Mouse (Mus musculus) heart, postnatal 14 days (tissue): ENCODE data around the gene Ppt2. TPM values are rescaled to one million over a fixed set of nuclear protein-coding genes. Genes with fewer than 3 reads are reported as not detected.
A peak's percentile ranks its signal among the peaks of the same experiment; 100 is the strongest.

Experiments used
- DNase-seq, 2 experiments: peaks; one replicate each; pipeline ENCODE4 v3.0.0; 2021 to 2022
- intact Hi-C: fragments of 180-260 bp; cut with DNase I; formaldehyde crosslinking; loops from one replicate; pipeline ENCODE4 v1.15.1; 2025
- total RNA-seq, 2 experiments: library from RNA; stranded (reverse); gene quantifications; 2 replicates each; pipeline ENCODE4 v1.2.3; 2021

Ppt2 gene
- total RNA-seq, 2 experiments from 2014 or later = 42.6 to 43.2 TPM

DNA sequence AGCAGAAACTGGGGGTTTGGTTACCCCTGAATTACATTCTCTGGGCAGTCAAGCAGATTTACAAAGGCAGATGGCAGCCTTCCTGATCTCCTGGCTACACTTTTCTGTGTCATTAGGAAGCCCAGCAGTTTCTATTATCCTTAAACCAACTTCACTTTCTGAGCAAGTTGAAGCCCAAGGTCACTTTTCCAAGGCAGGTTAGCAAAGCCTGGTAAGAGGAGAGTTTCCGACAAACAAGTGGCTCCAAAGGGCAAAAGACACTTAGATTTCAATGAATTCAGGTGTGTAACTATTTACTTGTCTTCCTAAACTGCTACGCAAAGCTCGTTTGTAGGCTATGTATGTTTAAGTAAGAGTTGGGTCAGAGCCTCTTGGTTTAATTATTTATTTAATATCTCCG is 15.1 kb upstream of the Ppt2 start:
- intact Hi-C loops = loop anchor here (2.0 kb wide), 1 partner anchor 15 kb away; the partner anchor contains the start of genes Ppt2 and Prrt1
- no peak for DNase-seq

DNA sequence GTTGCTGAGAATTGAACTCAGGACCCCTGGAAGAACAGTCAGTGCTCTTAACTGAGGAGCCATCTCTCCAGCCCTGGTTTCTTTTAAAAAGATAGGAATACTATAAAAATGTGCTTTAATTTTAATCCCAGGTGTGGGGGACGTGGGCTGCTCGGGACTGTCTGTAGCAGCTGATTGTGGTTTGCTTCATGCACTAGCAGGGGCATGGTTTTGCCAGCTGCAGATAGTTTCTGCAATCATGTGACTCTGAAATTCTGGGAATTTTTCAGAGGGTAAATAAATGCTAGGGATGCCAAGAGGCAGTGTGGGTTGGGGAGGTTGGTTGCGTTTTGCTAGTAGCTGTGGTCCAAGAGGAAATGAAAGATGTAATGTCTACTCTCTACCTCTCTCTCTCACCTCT is 13.6 kb upstream of the Ppt2 start:
- intact Hi-C loops = loop anchor here (2.0 kb wide), 1 partner anchor 13 kb away; the partner anchor contains the start of genes Ppt2 and Prrt1
- DNase-seq = no peak

DNA sequence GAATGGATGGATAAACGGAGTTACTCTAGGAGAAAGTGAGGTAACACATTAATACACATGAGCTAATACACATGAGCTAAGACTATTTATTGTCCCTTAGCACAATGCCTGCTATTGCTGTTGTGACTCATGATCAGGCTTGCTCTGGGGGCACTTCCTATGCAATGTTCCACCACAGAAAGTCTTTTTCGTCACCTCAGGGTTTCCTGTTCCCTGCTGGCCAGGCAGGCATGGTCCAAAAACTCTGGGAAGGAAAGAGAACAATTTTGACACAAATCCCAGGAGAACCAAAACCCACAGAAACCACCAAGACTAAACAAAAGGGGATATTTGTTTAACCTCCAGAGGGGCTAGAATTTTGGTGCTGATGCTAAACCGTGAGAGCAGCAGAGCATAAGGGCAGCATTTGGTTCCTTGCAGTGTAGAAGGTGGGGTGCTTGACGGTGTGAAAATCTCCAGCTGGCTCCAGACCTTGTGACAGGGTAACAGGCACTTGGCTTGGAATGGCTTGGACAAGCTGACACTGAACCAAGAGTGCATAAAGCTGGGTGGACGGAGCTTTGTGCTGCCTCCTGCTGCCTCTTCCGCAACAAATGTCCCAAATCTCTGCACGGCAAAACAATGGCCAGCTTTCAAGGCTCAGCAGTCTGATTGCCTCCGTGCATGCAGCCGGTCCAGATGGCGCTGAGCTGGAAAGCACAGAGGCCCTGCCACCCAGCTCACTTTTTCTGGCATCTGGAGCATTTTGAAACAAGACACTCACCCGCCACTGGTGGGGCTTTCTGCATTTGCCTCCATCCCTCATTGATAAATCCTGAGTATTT is 12.7 kb upstream of the Ppt2 start:
- peak; percentile 61 to 62 for DNase-seq
- intact Hi-C loops = no loop called here

DNA sequence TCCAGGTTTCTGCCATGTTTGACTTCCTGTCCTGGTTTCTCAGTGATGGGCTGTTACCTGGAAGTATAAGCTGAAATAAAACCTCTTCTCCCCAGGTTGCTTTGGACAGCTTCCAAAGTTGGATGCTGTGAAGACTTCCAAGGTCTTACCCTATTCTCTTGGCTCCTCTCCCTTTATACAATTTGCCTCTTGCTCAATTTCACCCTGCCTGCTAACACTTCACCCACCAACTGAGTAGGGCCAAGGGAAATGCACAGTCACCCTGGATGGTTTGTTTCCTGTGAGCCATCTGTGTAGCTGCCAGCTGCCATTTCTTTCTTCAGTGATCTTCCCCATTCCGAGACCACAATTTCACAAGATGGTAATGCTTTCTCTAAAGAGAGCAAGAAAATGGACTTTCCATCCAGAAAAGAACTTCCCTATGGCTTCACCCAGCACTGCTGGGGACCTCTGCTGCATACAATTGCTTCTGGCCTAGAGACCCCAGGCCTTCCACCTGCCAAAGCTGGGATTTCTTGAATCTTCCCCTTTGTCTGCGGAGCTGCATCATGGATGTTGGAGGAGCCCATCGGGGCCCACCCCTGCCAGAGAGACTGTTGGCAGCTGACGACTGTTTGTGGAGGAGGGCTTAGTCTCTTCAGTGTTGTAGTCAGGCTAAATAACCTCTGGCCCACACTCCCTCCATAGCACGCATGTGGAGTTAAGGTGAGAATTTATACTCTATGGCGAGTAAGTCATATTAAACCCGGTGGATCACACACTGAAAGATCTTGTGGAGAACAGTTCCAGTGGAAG is 11.3 kb upstream of the Ppt2 start:
- intact Hi-C loops = no loop called here
- no peak for DNase-seq

DNA sequence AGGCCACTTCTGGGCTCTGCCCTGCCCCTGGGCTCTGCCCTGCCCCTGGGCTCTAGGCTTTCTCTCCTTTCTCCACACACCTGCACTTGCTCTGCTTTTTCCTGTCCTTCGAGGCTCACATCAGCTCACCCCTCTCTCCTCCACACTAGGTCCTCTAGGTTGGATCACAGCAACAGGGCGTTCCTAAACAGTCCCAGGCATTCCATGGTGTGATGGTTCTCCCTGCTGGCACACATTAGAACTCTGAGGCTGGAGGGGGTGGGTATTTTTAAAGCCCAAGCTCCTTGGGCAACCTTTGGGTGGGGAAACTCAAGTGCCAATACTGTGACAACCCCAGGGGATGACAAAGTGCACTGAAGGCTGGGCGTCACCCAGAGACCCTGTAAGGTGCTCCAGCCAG is 9.1 kb upstream of the Ppt2 start:
- intact Hi-C loops = no loop called here
- no peak for DNase-seq

DNA sequence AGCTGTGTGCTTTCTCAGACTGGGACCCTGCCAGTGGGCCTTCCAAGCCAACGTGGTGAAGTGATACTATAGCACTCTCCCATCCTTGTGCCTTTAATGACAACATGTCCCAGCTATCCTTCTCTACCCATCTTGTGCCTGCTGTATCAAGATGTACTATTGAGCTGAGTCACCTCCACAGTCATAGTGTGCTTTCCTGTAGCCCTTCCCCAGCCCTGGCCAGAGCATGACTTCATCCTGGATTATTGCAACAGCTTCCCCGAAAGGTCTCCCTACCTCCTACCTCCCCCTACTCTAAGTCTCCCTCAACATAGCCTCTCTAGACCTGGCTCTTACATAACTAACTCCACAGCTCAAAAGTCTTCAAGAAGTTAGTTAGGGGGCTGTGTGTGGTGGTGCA is 7.4 kb upstream of the Ppt2 start:
- intact Hi-C loops = no loop called here
- DNase-seq = no peak

DNA sequence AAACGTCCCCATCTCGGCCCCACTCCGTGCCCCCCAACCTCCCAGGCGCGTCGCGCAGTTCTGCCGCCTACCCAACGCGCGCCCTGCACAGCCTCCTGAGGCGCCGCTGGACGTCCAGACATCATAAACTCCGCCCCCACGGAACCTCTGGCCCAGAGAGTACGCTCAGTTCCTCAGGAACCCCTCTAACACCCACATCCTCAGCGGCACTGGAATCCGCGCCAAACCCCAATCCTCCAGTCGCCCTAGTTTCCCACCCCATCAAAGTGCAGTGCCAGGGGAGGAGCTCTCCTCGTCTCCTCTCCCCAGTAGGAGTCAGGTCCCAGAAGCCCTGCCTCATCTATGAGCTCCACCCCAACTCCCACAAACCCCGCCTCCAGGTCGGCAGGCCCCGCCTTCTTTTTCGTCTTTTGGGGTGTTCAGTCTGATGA is 4.0 kb upstream of the Ppt2 start:
- peak; percentile 69 to 78 for DNase-seq
- intact Hi-C loops = no loop called here

DNA sequence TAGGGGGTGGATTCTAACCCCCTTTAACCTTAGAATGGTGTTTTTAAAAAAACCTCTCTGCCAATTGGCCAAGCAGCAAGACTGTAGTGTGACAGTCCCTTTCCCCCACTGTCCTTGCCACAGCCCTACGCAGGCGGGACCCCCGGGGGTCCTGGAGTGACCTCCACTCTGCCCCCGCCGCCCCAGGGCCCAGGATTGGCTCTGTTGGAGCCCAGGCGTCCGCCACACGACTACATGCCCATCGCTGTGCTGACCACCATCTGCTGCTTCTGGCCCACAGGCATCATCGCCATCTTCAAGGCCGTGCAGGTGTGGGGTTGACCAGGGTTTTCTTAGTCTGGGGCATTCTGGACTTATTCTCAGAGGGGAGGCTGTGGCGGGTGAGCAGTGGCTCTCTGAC is 3.3 kb upstream of the Ppt2 start:
- DNase-seq = no peak
- intact Hi-C loops = no loop called here

DNA sequence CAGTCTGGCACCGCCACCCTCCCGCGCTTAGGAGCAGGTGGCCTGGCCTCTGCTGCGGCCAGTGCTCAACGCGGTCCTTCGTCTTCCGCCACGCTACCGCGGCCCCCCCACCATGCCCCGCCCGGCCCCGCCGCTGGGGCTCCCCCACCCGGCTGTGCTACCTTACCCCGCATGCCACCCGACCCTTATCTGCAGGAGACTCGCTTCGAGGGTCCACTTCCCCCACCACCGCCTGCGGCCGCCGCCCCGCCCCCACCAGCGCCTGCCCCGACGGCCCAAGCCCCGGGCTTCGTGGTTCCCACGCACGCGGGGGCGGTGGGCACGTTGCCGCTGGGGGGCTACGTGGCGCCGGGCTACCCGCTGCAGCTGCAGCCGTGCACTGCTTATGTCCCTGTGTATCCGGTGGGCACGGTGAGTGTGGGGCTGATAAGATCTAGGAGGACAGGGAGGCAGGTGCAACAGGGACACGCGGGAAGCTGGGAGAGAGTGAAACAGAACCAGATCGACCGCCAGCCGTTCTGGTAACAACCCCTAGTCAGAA is 2.5 kb upstream of the Ppt2 start:
- intact Hi-C loops = no loop called here
- no peak for DNase-seq

DNA sequence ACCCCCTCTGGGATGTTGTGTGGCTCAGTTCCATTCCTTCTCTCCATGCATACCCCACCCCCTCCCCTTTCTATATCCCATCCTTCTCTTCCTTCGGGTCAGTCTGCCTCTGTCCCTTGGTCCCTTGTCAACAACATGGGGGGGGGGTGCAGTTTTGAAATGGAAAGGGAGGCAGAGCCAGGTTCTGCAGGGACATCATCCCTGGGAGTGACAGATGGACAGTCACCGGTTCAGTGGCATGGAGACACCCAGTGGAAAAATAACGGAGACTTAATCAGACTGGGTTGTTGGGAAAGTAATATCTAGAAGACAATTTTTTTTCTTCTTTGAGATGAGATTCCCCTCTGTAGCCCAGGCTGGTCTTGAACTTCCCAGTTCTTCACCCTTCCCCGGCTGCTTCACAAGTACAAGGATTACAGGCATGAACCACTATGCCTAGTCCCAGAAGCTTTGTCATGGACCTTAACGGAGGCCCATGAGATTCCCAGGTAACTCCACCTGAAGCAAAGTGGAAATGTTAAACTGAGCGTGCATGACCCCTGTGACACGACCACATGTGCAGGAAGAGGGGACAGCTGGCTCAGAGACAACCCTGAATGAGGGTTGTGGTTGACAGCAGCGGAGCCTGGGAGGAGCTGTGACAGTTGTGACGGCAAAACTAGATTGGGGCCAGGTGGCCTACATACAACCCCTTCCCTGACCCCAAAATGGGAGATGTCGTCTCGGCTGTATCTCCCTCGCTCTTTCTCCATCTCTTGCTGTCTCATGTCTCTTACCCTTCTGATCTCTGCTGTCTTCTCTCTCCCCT is 1.7 kb upstream of the Ppt2 start:
- no peak for DNase-seq
- intact Hi-C loops = loop anchor here (2.0 to 10.0 kb wide), 2 partner anchors 13 to 85 kb away; no protein-coding TSS in a partner anchor

DNA sequence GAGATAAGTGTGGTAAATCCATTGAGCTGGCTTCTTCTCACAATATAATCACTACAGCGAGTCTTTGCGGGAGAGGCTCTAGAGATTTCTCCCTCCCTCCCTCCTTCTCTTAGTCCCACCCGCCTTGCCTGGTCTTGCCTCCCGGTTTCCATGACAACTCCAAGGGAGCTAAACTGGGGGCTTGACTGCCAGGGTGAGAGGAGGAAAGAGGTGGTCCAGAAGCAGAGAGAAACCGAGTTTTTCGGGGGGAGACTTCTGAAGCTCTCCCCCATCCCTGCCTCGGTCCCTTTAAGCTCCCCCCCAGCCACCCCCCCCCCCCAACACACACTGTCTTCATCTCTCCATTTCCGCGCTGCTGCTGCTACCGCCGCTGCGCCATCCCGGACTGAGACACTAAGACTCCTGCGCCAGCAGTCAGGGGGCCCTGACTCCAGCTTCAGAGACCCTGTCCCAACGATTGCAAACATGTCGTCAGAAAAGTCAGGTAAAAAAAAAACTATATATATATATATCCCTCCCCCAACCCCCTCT is 976 bp upstream of the Ppt2 start, which contains the start of gene Prrt1:
Prrt1 (plus strand) TSS at position 313 of the 531 bp plus-strand sequence.
- DNase-seq = no peak
- intact Hi-C loops = loop anchor here (2.0 to 10.0 kb wide), 2 partner anchors 14 to 86 kb away; no protein-coding TSS in a partner anchor

DNA sequence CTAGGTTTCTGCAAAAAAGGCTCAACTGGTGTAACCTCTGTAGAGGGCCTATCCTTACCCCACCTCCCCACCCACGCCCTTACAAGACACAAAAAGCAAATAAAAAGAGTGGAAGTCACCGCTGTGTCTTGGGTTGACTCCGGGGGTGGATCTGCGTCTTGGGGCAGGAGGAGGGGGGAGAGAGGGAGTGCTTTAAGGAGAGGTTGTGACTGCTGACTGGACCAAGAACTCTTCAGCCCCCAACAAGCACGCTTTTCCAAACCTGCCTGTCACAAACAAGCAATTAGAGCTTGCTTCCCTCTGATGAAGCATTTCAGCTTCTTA is 296 bp upstream of the Ppt2 start:
- intact Hi-C loops = loop anchor here (2.0 to 10.0 kb wide), 2 partner anchors 14 to 86 kb away; no protein-coding TSS in a partner anchor
- no peak for DNase-seq

DNA sequence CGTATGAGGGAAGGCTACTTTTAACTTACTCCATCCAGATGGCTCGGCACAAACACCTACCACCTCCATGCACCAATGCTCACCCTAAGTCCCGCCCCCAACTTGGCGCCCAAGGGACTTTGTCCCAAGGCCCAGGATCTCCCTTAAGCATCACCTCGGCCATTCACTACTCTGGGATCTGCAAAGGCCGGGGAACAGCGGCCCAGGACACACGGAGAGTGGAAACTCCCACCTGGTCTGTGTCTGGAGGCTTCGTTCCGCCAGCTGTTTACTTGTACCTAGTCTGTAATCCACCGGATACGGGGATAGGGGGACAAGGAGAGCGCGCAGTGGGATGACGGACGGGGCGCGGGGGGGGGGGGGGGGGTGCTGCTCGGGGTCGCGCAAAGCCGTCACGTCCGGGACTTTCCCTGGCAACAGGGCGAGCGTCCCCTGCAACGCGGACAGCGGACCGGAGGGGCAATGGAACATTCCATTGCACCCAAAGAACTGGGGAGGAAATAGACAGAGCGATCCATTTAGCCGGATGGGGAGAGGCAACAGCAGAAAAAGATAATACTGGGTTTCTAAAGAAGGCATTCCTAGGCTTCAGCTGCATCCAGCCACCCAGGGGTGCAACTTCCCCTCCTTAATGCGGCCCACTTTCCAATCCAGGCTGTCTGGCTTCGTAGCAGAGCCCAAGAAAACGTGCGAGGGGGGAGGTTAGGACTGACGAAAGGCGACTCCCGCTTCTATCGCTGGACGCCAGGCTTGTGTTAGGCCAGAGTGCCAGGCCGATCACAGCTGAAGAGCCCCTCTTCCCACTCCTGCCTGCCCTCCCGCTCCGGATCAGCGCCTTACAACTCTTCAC is 992 bp downstream of the Ppt2 start:
- peak; percentile 85 to 92 for DNase-seq
- intact Hi-C loops = loop anchor here (10.0 kb wide), 1 partner anchor 87 kb away; no protein-coding TSS in a partner anchor

DNA sequence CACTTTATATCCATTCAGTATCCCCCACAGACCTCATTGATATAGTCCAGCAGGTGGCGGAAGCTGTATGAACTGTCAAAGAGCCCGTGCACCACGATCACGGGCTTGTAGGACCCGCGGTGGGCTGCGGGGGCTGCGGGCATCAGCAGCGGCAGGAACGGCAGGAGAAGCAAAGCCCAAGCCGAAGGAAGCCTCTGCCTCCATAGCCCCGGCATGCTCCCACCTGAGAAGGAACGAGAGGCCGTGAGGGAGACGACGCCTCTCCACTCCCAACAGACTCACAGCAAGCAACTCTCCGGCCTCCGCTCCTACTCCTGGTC is 1.6 kb downstream of the Ppt2 start:
- intact Hi-C loops = loop anchor here (10.0 kb wide), 1 partner anchor 88 kb away; no protein-coding TSS in a partner anchor
- peak; percentile 39 to 51 for DNase-seq

DNA sequence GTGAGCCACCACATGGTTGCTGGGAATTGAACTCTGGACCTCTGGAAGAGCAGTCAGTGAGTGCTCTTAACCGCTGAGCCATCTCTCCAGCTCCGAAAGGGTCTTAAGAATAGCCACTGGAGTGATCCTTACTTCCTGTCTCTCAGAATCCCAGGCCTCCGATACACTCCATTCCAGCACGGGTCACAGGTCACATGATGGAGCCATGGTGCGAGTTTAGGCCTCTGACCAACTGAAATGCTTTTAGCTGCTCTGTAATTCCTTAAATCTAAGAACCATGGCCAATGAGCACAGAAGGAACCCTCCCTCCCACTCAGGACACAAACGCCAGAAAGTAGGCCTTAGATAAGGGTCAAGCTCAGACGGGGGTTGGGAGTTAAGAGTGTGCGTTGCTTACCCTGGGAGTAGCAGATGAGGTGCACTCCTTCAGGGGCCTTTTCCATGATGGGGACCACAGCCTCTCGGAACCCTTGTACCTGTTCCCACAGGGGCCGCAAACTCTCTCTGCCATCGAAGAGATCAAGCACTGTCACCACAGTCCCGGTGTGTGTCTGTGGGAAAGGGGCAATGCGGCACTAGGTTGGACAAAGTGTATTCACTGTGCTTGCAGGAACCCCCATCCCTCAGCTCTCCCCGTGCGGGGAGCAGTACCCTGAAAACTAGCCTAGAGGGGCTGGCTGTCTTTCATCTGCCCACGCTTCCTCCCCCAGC is 2.1 kb downstream of the Ppt2 start:
- intact Hi-C loops = loop anchor here (10.0 kb wide), 1 partner anchor 89 kb away; no protein-coding TSS in a partner anchor
- no peak for DNase-seq

DNA sequence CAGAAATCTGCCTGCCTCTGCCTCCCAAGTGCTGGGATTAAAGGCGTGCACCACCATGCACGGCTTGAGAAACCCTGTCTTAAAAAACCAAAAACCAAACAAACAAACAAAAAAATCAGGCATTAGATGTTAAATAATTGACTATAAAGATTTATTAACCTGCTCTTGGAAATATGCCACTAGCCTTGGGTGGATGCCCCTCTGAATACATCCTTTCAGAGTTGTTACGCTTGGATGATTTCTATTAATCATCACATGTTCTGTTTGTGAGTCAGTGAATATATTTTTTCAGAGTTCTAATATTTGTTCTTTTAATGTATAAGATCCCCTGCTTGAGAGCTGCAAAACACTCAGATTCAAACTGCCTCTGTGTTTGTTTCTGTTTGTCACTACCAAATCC is 3.3 kb downstream of the Ppt2 start:
- intact Hi-C loops = loop anchor here (10.0 kb wide), 1 partner anchor 90 kb away; no protein-coding TSS in a partner anchor
- DNase-seq = no peak

DNA sequence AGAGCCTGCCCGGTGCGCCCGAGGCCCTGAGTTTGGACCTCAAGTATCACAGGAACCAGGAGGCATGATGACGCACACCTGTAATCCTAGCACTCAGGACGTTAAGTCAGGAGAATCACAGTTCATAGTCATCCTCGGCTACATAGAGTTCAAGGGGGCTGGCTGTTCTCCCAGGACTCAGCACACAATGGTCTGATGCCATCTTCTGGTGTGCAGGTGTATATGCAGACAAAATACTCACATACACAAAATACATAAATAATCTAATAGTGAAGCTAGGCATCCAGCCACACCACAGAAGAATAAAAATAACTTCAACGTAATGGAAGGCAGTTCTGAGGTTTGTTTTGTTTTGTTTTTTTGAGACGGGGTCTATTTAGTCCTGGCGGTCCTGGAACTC is 5.1 kb downstream of the Ppt2 start:
- no peak for DNase-seq
- intact Hi-C loops = loop anchor here (10.0 kb wide), 1 partner anchor 92 kb away; no protein-coding TSS in a partner anchor

DNA sequence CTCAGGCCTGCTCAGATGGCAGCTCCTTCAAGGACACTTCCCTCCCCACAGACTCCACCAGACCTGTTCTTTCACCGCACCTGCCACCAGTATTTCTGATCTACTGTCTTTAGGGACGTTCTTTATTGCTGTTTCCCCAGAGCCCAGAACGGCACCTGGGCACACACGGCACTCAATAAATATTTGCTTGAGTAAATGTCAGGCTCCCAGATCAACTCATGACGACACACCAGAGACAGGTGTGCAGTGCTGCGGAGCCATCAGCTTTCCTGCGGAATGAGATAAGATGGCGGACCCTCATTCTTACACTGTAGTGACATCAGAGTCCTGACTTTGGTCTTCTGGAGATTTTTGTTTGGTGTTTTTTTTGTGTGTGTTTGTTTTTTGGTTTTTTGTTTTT is 7.3 kb downstream of the Ppt2 start:
- intact Hi-C loops = loop anchor here (10.0 kb wide), 1 partner anchor 94 kb away; no protein-coding TSS in a partner anchor
- DNase-seq = no peak
